Mouse (Mus musculus) layer of hippocampus, postnatal 36 days (tissue): ENCODE results near the gene Itih1. TPM values are rescaled to one million over a fixed set of nuclear protein-coding genes. Genes with fewer than 3 reads are reported as not detected.

Experiments
- DNase-seq, 2 experiments: peaks; one replicate each; pipeline ENCODE4 v3.0.0; 2022
- total RNA-seq, 2 experiments: library from RNA; stranded (reverse); gene quantifications; 2 replicates each; pipeline ENCODE4 v1.2.3; 2021

Itih1 gene
- total RNA-seq, 2 experiments from 2014 or later = not detected

- no peak for DNase-seq
Observed at GRCm38 (mm10) chr14:30904307-30904706, 38.8 kb downstream of the Itih1 start.

- DNase-seq = no peak
Observed at GRCm38 (mm10) chr14:30903036-30903435, 40.1 kb downstream of the Itih1 start.

- no peak for DNase-seq
Observed at GRCm38 (mm10) chr14:30902628-30903027, 40.5 kb downstream of the Itih1 start.

GRCm38 (mm10) chr14:30899972-30900371 is 43.1 kb downstream of the Itih1 start:
- DNase-seq = no peak

GRCm38 (mm10) chr14:30888271-30888732 is 54.8 kb downstream of the Itih1 start:
- DNase-seq = no peak

GRCm38 (mm10) chr14:30886204-30886603 is 56.9 kb downstream of the Itih1 start, which contains the start of gene Itih4:
Gene Itih4 (plus strand): TSS chr14:30886476.
- DNase-seq = no peak

GRCm38 (mm10) chr14:30885298-30885697 is 57.8 kb downstream of the Itih1 start:
- no peak for DNase-seq

GRCm38 (mm10) chr14:30881718-30882108 is 61.4 kb downstream of the Itih1 start:
- no peak for DNase-seq

- no peak for DNase-seq
Observed at GRCm38 (mm10) chr14:30880811-30881717, 62.0 kb downstream of the Itih1 start.

- DNase-seq = no peak
Observed at GRCm38 (mm10) chr14:30880251-30880650, 62.8 kb downstream of the Itih1 start.

- no peak for DNase-seq
Observed at GRCm38 (mm10) chr14:30879794-30880193, 63.3 kb downstream of the Itih1 start.

Other genes starting within 250 kb of the Itih1 start
- 10 to 100 TPM; 32.3 to 33.0 TPM for gene Sfmbt1, start 228.4 kb downstream of the Itih1 start, total RNA-seq
- gene Tmem110, start 117.7 kb downstream of the Itih1 start, total RNA-seq = 10 to 100 TPM; 19.7 to 23.9 TPM
- gene Mustn1, start 64.1 kb downstream of the Itih1 start, total RNA-seq = 1 to 10 TPM; 2.2 to 2.7 TPM
- not detected for gene Itih4, start 56.8 kb downstream of the Itih1 start, total RNA-seq
- 10 to 100 TPM; 23.5 to 25.9 TPM for gene Itih3, start 19.5 kb downstream of the Itih1 start, total RNA-seq
- gene Nek4, start 8.1 kb upstream of the Itih1 start, total RNA-seq = 10 to 100 TPM; 18.2 to 18.5 TPM
- 10 to 100 TPM; 46.4 to 50.6 TPM for gene Glt8d1, start 58.1 kb upstream of the Itih1 start, total RNA-seq
- 100 to 1,000 TPM; 169 to 190 TPM for gene Spcs1, start 58.4 kb upstream of the Itih1 start, total RNA-seq
- 10 to 100 TPM; 51.6 to 58.4 TPM for gene Pbrm1, start 75.8 kb upstream of the Itih1 start, total RNA-seq
- 10 to 100 TPM; 47.7 to 49.2 TPM for gene Gnl3, start 75.9 kb upstream of the Itih1 start, total RNA-seq
- 10 to 100 TPM; 24.6 to 27.7 TPM for gene Smim4, start 185.7 kb upstream of the Itih1 start, total RNA-seq
- gene Nt5dc2, start 187.8 kb upstream of the Itih1 start, total RNA-seq = 10 to 100 TPM; 12.4 to 13.6 TPM
- 10 to 100 TPM; 16.6 to 24.0 TPM for gene Stab1, start 225.4 kb upstream of the Itih1 start, total RNA-seq